Mouse (Mus musculus): ENCODE results near the gene Mcpt4.
"Not testable (repeated sequence)": the region's sequence is repeated elsewhere in the genome, so short reads cannot be mapped to it uniquely, and the experiment has no call there.

DNA sequence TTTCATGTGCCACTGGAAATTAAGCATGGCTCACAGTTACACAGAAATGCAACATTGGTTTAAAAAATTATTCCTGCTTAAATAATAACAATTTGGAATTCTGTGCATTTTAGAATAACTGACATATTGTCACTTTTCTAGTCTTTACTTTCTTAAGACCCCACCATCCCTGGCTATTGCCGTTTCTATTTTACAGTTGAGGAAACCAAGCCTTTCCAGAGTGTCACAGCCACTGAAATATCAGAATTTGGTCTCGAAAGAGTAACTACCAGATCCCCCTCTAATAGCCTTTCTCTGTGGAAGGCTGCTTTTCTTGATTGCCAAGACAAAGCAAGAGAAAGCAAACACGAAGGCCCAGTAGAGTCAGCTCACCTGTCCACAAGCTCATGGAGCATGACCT is 31.7 kb downstream of the Mcpt4 start, which contains the start of gene Mcpt9:
- not testable (repeated sequence) for TF ChIP-seq POLR2AphosphoS2 (IDR thresholded peaks at IDR 0.05; ENCODE audit: insufficient read length, low read depth); MAX (IDR thresholded peaks at IDR 0.05; ENCODE audit: low read depth); POLR2A (IDR thresholded peaks at IDR 0.05; ENCODE audit: insufficient read length, low read depth); CEBPB (IDR thresholded peaks at IDR 0.05; ENCODE audit: insufficient read depth, poor library complexity, severe bottlenecking); REST (IDR thresholded peaks at IDR 0.05; ENCODE audit: insufficient read depth, insufficient read length); TCF12 (IDR thresholded peaks at IDR 0.05; ENCODE audit: insufficient read depth, poor library complexity, severe bottlenecking)
